Mouse (Mus musculus) testis, adult 2 months (tissue): ENCODE data around the gene Dzank1.

Experiments used
- CTCF ChIP-seq: fragments of 200-500 bp; IDR thresholded peaks from 2 replicates; pipeline ENCODE4 v1.5.1; 2012; ENCODE audit warnings: low read depth, mild to moderate bottlenecking, inconsistent platforms, low read length, moderate library complexity; ENCODE audit not compliant: control insufficient read depth, insufficient read depth, insufficient replicate concordance
- POLR2A ChIP-seq: fragments of 200-500 bp; IDR thresholded peaks from 2 replicates; pipeline ENCODE4 v1.6.1; 2012; ENCODE audit warnings: low read depth, mild to moderate bottlenecking, inconsistent platforms, low read length, moderate library complexity; ENCODE audit not compliant: control insufficient read depth

GRCm38 (mm10) chr2:144452364-144453008 lies 74.7 kb downstream of the Dzank1 start:
- TF ChIP-seq POLR2A (no peak), CTCF (no peak; the same call in 1 of the 2 replicates)
